ENCODE assay signal across 8 mouse cellular contexts in genomic region chr4:16254544-16254943, GRCm38 (mm10).
A peak's percentile ranks its signal among the peaks of the same experiment; 100 is the strongest.
DNase-seq lines count a peak whose midpoint lies in the region; ATAC-seq and TF ChIP-seq lines count a peak whose summit lies in the region.

No protein-coding gene starts in this region.

- POLR2A ChIA-PET in Patski (lab: Charles Lee) = no interaction called here

- 28% methylated on average over 4 of the region's 4 CpGs for WGBS in forebrain, embryonic 14.5 days
- 33% methylated on average over 4 of the region's 4 CpGs for WGBS in forebrain, embryonic 12.5 days
- WGBS in liver, embryonic 14.5 days (ENCODE audit: insufficient replicate concordance) = 8% methylated on average over 4 of the region's 4 CpGs
- WGBS in hindbrain, postnatal 0 days = 18% methylated on average over 4 of the region's 4 CpGs
- 22% methylated on average over 4 of the region's 4 CpGs for WGBS in heart, embryonic 11.5 days (ENCODE audit: insufficient replicate concordance)

- CTCF ChIA-PET in Patski (lab: Charles Lee) = interaction anchor here (0.9 kb wide), 1 partner anchor 284 kb away, joined by 4 read pairs; no protein-coding TSS in a partner anchor

- in situ Hi-C loops in Patski (cut with MboI; ENCODE audit: low pct_unique_long_range_greater_than_20kb) = no loop called here

- peak; percentile 62; the same call in 1 of the 2 replicates for ATAC-seq in forebrain, embryonic 14.5 days
- no peak for ATAC-seq in forebrain, embryonic 12.5 days (ENCODE audit: low FRiP score)
- ATAC-seq in liver, embryonic 14.5 days (ENCODE audit: insufficient read depth) = no peak
- ATAC-seq in Patski = no peak
- ATAC-seq in hindbrain, postnatal 0 days = no peak
- no peak for ATAC-seq in heart, embryonic 11.5 days (replicated peaks; ENCODE audit: insufficient number of reproducible peaks, low FRiP score, low TSS enrichment)

- DNase-seq in forebrain, embryonic 14.5 days (ENCODE audit: low spot score) = peak; percentile 66
- DNase-seq in liver, embryonic 14.5 days (ENCODE audit: low read depth in 3 of 3, low spot score in 3 of 3) = no peak
- DNase-seq in liver (no peak), Patski (ENCODE audit: low read depth, low spot score) (no peak)
- DNase-seq in hindbrain, postnatal 0 days (ENCODE audit: low spot score) = peak; percentile 79
- peak; percentile 24 for DNase-seq in telencephalon, adult 2 months (ENCODE audit: low read depth, low spot score)

- H3K36me3 ChIP-seq in forebrain, embryonic 14.5 days (ENCODE audit: control insufficient read depth, insufficient read depth, low read length) = no peaks in the 10 kb centered on the region
- H3K36me3 ChIP-seq in forebrain, embryonic 12.5 days (replicated peaks) = no peaks in the 10 kb centered on the region
- no peaks in the 10 kb centered on the region for H3K36me3 ChIP-seq in liver, embryonic 14.5 days (replicated peaks; ENCODE audit: control insufficient read depth, insufficient read depth, low read depth)
- H3K36me3 ChIP-seq in hindbrain, postnatal 0 days (ENCODE audit: insufficient read depth, low read length) = no peaks in the 10 kb centered on the region
- no peaks in the 10 kb centered on the region for H3K36me3 ChIP-seq in heart, embryonic 11.5 days (ENCODE audit: control insufficient read depth, insufficient read depth, low read length)

- H3K27ac ChIP-seq in forebrain, embryonic 14.5 days (ENCODE audit: low read depth, low read length) = no peak overlapping the region
- H3K27ac ChIP-seq in forebrain, embryonic 12.5 days = no peak overlapping the region
- no peak overlapping the region for H3K27ac ChIP-seq in liver, embryonic 14.5 days
- no peak overlapping the region for H3K27ac ChIP-seq in hindbrain, postnatal 0 days
- no peak overlapping the region for H3K27ac ChIP-seq in heart, embryonic 11.5 days (ENCODE audit: low read depth, low read length)

- peak; percentile 38 for TF ChIP-seq CTCF in liver, embryonic 14.5 days (IDR thresholded peaks at IDR 0.05; ENCODE audit: low read depth)
- peak; percentile 52 for TF ChIP-seq CTCF in Patski (IDR thresholded peaks at IDR 0.05)
- peak; percentile 83 for TF ChIP-seq CTCF in hindbrain, postnatal 0 days (IDR thresholded peaks at IDR 0.05; ENCODE audit: low read depth)

- no peak overlapping the region for H3K4me2 ChIP-seq in forebrain, embryonic 14.5 days (ENCODE audit: low read length)
- no peak overlapping the region for H3K4me2 ChIP-seq in forebrain, embryonic 12.5 days
- H3K4me2 ChIP-seq in liver, embryonic 14.5 days (ENCODE audit: low read depth) = no peak overlapping the region
- 0 out of 2 replicates have a peak overlapping the region, but pooled peaks have one; percentile 8 for H3K4me2 ChIP-seq in hindbrain, postnatal 0 days (ENCODE audit: low read depth, low read length)
- no peak overlapping the region for H3K4me2 ChIP-seq in heart, embryonic 11.5 days

- H3K27me3 ChIP-seq in forebrain, embryonic 14.5 days (replicated peaks; ENCODE audit: control insufficient read depth, insufficient read depth, low read length) = no peaks in the 10 kb centered on the region
- no peaks in the 10 kb centered on the region for H3K27me3 ChIP-seq in forebrain, embryonic 12.5 days
- no peaks in the 10 kb centered on the region for H3K27me3 ChIP-seq in liver, embryonic 14.5 days (ENCODE audit: control insufficient read depth, insufficient read depth, low read length)
- H3K27me3 ChIP-seq in Patski = no peaks in the 10 kb centered on the region
- H3K27me3 ChIP-seq in hindbrain, postnatal 0 days (ENCODE audit: insufficient read depth, low read length) = no peaks in the 10 kb centered on the region
- H3K27me3 ChIP-seq in heart, embryonic 11.5 days (ENCODE audit: control insufficient read depth, insufficient read depth, low read length) = no peaks in the 10 kb centered on the region

- H3K4me1 ChIP-seq in forebrain, embryonic 14.5 days (ENCODE audit: control insufficient read depth, insufficient read depth, low read length) = no peaks in the 10 kb centered on the region
- no peaks in the 10 kb centered on the region for H3K4me1 ChIP-seq in forebrain, embryonic 12.5 days
- H3K4me1 ChIP-seq in liver, embryonic 14.5 days (replicated peaks; ENCODE audit: control insufficient read depth in 2 of 2, insufficient read depth in 2 of 2, low read length in 1 of 2) = no peaks in the 10 kb centered on the region
- H3K4me1 ChIP-seq in hindbrain, postnatal 0 days (ENCODE audit: insufficient read depth, low read length) = no peaks in the 10 kb centered on the region
- no peaks in the 10 kb centered on the region for H3K4me1 ChIP-seq in heart, embryonic 11.5 days (ENCODE audit: control insufficient read depth, insufficient read depth, low read length)

- TF ChIP-seq EP300 in liver, embryonic 14.5 days (IDR thresholded peaks at IDR 0.05; ENCODE audit: low read depth) = no peak

- H3K4me3 ChIP-seq in forebrain, embryonic 14.5 days (ENCODE audit: low read depth, low read length) = no peak overlapping the region
- no peak overlapping the region for H3K4me3 ChIP-seq in forebrain, embryonic 12.5 days (replicated peaks)
- no peak overlapping the region for H3K4me3 ChIP-seq in liver, embryonic 14.5 days (ENCODE audit: insufficient read depth in 1 of 2, low read depth in 2 of 2, low read length in 2 of 2)
- no peak overlapping the region for H3K4me3 ChIP-seq in hindbrain, postnatal 0 days (ENCODE audit: low read length)
- H3K4me3 ChIP-seq in heart, embryonic 11.5 days (ENCODE audit: low read depth, low read length) = no peak overlapping the region

- H3K9ac ChIP-seq in forebrain, embryonic 14.5 days (ENCODE audit: low read length) = no peak overlapping the region
- no peak overlapping the region for H3K9ac ChIP-seq in forebrain, embryonic 12.5 days
- H3K9ac ChIP-seq in liver, embryonic 14.5 days (replicated peaks) = no peak overlapping the region
- no peak overlapping the region for H3K9ac ChIP-seq in hindbrain, postnatal 0 days (replicated peaks; ENCODE audit: low read length)
- no peak overlapping the region for H3K9ac ChIP-seq in heart, embryonic 11.5 days (ENCODE audit: low read depth, low read length)

- no peaks in the 10 kb centered on the region for H3K9me3 ChIP-seq in forebrain, embryonic 14.5 days (replicated peaks; ENCODE audit: control insufficient read depth, low read length)
- no peaks in the 10 kb centered on the region for H3K9me3 ChIP-seq in forebrain, embryonic 12.5 days
- no peaks in the 10 kb centered on the region for H3K9me3 ChIP-seq in liver, embryonic 14.5 days (ENCODE audit: control insufficient read depth, low read length)
- no peaks in the 10 kb centered on the region for H3K9me3 ChIP-seq in hindbrain, postnatal 0 days (ENCODE audit: low read length)
- H3K9me3 ChIP-seq in heart, embryonic 11.5 days (replicated peaks; ENCODE audit: control insufficient read depth, low read length) = no peaks in the 10 kb centered on the region

Comparison
In these comparisons a context has a peak if more than half of its experiments do, and no peak if none do; other contexts are left out.
1. DNase-seq: peak in forebrain, embryonic 14.5 days (single experiment), hindbrain, postnatal 0 days (single experiment) and telencephalon, adult 2 months (single experiment); none in liver, embryonic 14.5 days (0 of 3), liver (single experiment) and Patski (single experiment).
2. Peak in every context shown above with its lines, with median percentiles within 50 percentile points of each other: CTCF ChIP-seq.